Mouse (Mus musculus) limb, embryonic 14.5 days (tissue): ENCODE measurements around the gene Repin1. TPM values are rescaled to one million over a fixed set of nuclear protein-coding genes. Genes with fewer than 3 reads are reported as not detected.

Experiments used
- ATAC-seq: fragments of 200-750 bp; cut with Nextera tagmentation; 2 replicates; pipeline ENCODE4 v1.8.0; 2017; ENCODE audit warnings: low read depth, moderate number of reproducible peaks, moderate TSS enrichment; ENCODE audit not compliant: low FRiP score
- DNase-seq: peaks from one replicate; pipeline ENCODE4 v3.0.0-alpha.2; 2015; ENCODE audit warnings: low spot score
- H3K27ac ChIP-seq: fragments of 300-500 bp; sonication (generic); replicated peaks from 2 replicates; pipeline ENCODE4 v1.5.1; 2014; ENCODE audit warnings: low read depth, mild to moderate bottlenecking, low read length, moderate library complexity, mixed read lengths
- H3K27me3 ChIP-seq: fragments of 300-500 bp; sonication (generic); 2 replicates; pipeline ENCODE4 v1.6.1; 2014; ENCODE audit warnings: low read length, mixed read lengths; ENCODE audit not compliant: control insufficient read depth, insufficient read depth
- H3K36me3 ChIP-seq: fragments of 300-500 bp; sonication (generic); 2 replicates; pipeline ENCODE4 v1.6.1; 2014; ENCODE audit warnings: mild to moderate bottlenecking, low read length, moderate library complexity, mixed read lengths; ENCODE audit not compliant: control insufficient read depth, insufficient read depth
- H3K4me1 ChIP-seq: fragments of 300-500 bp; sonication (generic); 2 replicates; pipeline ENCODE4 v1.6.1; 2014; ENCODE audit warnings: antibody characterized with exemption, low read length, mixed read lengths; ENCODE audit not compliant: control insufficient read depth, insufficient read depth
- H3K4me2 ChIP-seq: fragments of 300-500 bp; sonication (generic); replicated peaks from 2 replicates; pipeline ENCODE4 v1.6.1; 2014; ENCODE audit warnings: low read depth, mild to moderate bottlenecking, low read length, moderate library complexity; ENCODE audit not compliant: severe bottlenecking
- H3K4me3 ChIP-seq: fragments of 300-500 bp; sonication (generic); replicated peaks from 2 replicates; pipeline ENCODE4 v1.5.1; 2014; ENCODE audit warnings: low read length
- H3K9ac ChIP-seq: fragments of 300-500 bp; sonication (generic); 2 replicates; pipeline ENCODE4 v1.6.1; 2014; ENCODE audit warnings: mild to moderate bottlenecking, low read depth, low read length, moderate library complexity; ENCODE audit not compliant: severe bottlenecking
- H3K9me3 ChIP-seq: fragments of 300-500 bp; sonication (generic); 2 replicates; pipeline ENCODE4 v1.6.1; 2016; ENCODE audit warnings: low read length; ENCODE audit not compliant: control insufficient read depth
- POLR2A ChIP-seq: fragments of 200-500 bp; IDR thresholded peaks from 2 replicates; pipeline ENCODE4 v1.8.0; 2012; ENCODE audit warnings: inconsistent platforms, mild to moderate bottlenecking, moderate library complexity, borderline replicate concordance; ENCODE audit not compliant: insufficient read depth, insufficient read length; ENCODE audit errors: extremely low read depth
- WGBS: fragments of 180-500 bp; shearing (Covaris S2); extraction: QIAGEN DNeasy Blood & Tissue Kit; methylation state at CpG from one replicate; pipeline ENCODE4 v1.1.7; 2014; 5-methylcytosine and 5-hydroxymethylcytosine counted together
- polyA plus RNA-seq, 2 experiments: library from polyadenylated mRNA; depleted of rRNA in 1 of 2; stranded (reverse) in 1 of 2; unstranded in 1 of 2; fragments of >200 nt; fragmentation: Nextera tagmentation in 1 of 2; extraction: Ambion mirVana in 1 of 2; gene quantifications; 2 replicates each; pipeline versions ENCODE4 v1.2.1 to v1.2.3; 2012 to 2014

Repin1 gene
- polyA plus RNA-seq, 2 experiments: 23.3 to 35.2 TPM

DNA sequence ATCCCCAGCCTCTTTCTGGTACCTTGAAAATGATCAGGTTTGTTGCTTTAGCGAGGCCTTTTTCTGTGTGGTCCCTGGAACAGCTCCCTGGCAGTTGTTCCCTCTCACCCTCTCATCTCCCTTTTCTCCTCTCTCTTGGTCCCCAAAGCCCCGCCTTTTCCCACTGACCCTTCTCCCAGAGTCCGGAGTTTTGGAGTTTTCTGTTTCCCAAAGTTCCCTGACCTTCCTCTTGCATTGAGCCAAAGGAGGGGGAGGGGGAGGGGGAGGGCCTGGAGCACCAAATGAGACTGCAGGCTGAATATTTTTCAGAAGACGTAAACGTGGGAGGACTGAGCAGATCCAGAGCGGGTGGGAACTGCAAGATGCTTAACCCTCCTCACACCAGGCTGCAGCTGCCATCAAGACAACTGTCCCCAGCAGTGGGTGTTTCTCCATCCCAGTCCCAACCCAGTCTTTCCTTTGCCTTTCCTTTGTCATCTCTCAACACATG, 21.1 kb upstream of the Repin1 start, which contains the start of gene Rarres2:
Rarres2 (minus strand) TSS at position 218 of the 490 bp plus-strand sequence.
- no peak within 1 kb of the TSS for H3K4me3 ChIP-seq
- H3K27me3 ChIP-seq: no peaks in the 10 kb centered on the region
- DNase-seq (peak; percentile 50), ATAC-seq (peak; percentile 58; the same call in 1 of the 2 replicates)
- no peaks in the 10 kb centered on the region for H3K9me3 ChIP-seq
- 14% methylated on average over 6 of the region's 6 CpGs for WGBS
- peak within 1 kb of the TSS; percentile 43; the same call in 1 of the 2 replicates for H3K27ac ChIP-seq
- H3K36me3 ChIP-seq: 0 out of 2 replicates have a peak, but pooled peaks cover 2% of the 10 kb centered on the region
- no peak within 1 kb of the TSS for H3K4me2 ChIP-seq
- H3K4me1 ChIP-seq: peaks cover 9% of the 10 kb centered on the region
- H3K9ac ChIP-seq: no peak within 1 kb of the TSS
- TF ChIP-seq POLR2A: no peak

DNA sequence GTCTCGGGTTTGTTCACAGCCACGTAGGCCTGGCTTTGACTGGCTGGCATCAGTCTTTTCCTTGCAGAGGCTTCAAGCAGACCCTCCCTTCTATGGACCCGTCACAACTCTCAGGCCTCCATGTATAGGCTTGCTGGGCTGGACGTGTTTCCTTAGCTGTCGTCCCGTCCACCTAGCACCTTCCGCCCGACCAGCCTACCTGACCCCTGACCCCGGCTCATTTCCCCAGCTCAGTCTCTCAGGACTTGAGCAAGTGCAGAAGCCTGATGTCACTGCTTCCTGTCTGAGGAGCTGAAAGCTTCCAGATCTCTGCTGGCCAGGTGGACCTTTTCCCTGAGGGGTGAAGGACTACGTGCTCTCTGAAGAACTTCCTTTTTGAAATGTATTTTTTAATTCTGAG, 20.4 kb upstream of the Repin1 start:
- DNase-seq (no peak), ATAC-seq (no peak)
- 28% methylated on average over 10 of the region's 10 CpGs for whole genome bisulfite sequencing
- Histone ChIP-seq H3K4me3 (no peak overlapping the region), H3K36me3 (0 out of 2 replicates have a peak, but pooled peaks cover 2% of the 10 kb centered on the region), H3K9me3 (no peaks in the 10 kb centered on the region), H3K9ac (no peak overlapping the region), H3K4me2 (no peak overlapping the region), H3K4me1 (peaks cover 8% of the 10 kb centered on the region), H3K27me3 (no peaks in the 10 kb centered on the region), H3K27ac (no peak overlapping the region)
- TF ChIP-seq POLR2A: no peak

DNA sequence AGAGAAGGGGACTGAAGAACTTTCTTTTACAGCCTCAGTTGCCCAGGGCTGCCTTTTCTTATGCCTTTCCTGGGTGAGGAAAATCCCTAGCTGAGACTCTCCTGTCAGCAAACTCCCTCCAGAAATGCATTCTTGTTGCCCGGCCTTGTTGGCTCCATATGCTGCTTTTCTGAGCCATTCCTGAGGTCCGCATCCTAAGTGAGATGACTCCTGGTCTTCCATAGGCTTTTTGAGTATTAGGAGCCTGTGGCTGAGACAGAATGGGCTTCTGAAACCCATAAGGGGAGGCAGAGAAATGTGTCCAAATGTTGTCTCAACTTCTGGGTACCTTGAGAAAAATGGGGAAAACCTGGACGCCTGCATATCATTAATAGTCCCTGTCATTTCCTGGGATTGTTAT, 19.7 kb upstream of the Repin1 start:
- H3K27ac ChIP-seq: no peak overlapping the region
- H3K4me2 ChIP-seq: no peak overlapping the region
- 55% methylated on average over 3 of the region's 3 CpGs for WGBS
- no peak overlapping the region for H3K4me3 ChIP-seq
- H3K27me3 ChIP-seq: no peaks in the 10 kb centered on the region
- no peak for DNase-seq
- peaks cover 3% of the 10 kb centered on the region for H3K4me1 ChIP-seq
- TF ChIP-seq POLR2A: no peak
- ATAC-seq: no peak
- H3K9me3 ChIP-seq: no peaks in the 10 kb centered on the region
- H3K9ac ChIP-seq: no peak overlapping the region
- H3K36me3 ChIP-seq: no peaks in the 10 kb centered on the region

DNA sequence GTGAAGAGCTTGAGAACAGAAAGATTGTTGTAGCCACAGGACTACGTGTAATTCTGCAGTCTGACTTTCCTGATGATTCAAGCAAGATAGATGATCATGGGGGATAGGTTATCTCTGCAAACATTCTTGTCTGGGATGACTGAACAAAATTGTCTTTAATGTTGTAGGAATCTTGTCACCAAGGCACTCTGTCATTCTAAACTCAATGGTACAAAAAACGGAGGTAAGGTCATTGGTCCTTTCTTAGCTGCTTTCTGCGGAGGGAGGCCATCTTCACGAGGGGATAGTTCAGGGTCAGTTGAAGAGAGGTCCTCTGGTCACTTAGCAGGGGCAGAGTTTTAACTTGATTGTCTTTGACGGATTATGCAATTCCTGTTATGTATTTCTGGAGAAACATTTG, 14.9 kb upstream of the Repin1 start:
- no peak for ATAC-seq
- DNase-seq: no peak
- no peak overlapping the region for H3K27ac ChIP-seq
- H3K9ac ChIP-seq: no peak overlapping the region
- H3K9me3 ChIP-seq: no peaks in the 10 kb centered on the region
- H3K4me2 ChIP-seq: no peak overlapping the region
- no peaks in the 10 kb centered on the region for H3K27me3 ChIP-seq
- no peaks in the 10 kb centered on the region for H3K4me1 ChIP-seq
- H3K4me3 ChIP-seq: no peak overlapping the region
- no peak for TF ChIP-seq POLR2A
- 50% methylated on average over 5 of the region's 5 CpGs for WGBS
- H3K36me3 ChIP-seq: no peaks in the 10 kb centered on the region

DNA sequence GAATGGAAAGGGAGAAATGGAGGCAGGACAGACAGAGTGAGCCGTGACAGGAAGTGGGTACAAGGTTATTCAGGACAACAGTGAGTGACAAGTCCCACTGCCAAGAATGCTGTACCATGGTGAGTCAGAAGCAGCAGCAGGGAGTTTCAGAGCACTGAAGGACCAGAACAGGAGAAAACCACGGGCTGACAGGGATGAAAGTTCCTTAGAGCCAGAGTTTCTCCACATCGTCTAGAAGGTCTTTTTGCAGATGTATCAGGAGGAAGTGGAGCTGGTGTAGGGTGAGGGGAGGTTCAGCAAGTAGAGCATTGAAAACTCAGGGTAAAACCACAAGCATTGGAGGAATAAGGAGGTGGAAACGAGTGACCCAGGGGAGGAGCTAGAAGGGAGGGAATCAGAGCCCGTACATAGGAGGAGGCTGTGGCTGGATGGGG, 14.5 kb upstream of the Repin1 start:
- no peaks in the 10 kb centered on the region for H3K27me3 ChIP-seq
- WGBS: 29% methylated on average over 5 of the region's 5 CpGs
- ATAC-seq: no peak
- no peaks in the 10 kb centered on the region for H3K9me3 ChIP-seq
- H3K4me1 ChIP-seq: no peaks in the 10 kb centered on the region
- H3K4me3 ChIP-seq: no peak overlapping the region
- no peak for DNase-seq
- peak overlapping the region; percentile 28; the same call in 1 of the 2 replicates for H3K9ac ChIP-seq
- H3K27ac ChIP-seq: no peak overlapping the region
- H3K36me3 ChIP-seq: no peaks in the 10 kb centered on the region
- H3K4me2 ChIP-seq: no peak overlapping the region
- TF ChIP-seq POLR2A: no peak
